Mouse (Mus musculus) hindbrain, embryonic 10.5 days (tissue): Measurements from ENCODE around the gene Fchsd2. TPM values are rescaled to one million over a fixed set of nuclear protein-coding genes. Genes with fewer than 3 reads are reported as not detected.

Source experiments
- polyA plus RNA-seq: library from polyadenylated mRNA; unstranded; fragments of >200 nt; fragmentation: Nextera tagmentation; extraction: Ambion mirVana; gene quantifications from 2 replicates; pipeline ENCODE4 v1.2.1, GENCODE M21; 2016

Gene Fchsd2
- polyA plus RNA-seq, 1 experiment from 2014 or later: 20.9 TPM

Other genes with a start within 250 kb of the Fchsd2 start
- 3.6 and 4.8 TPM in 2 replicates for gene Relt, start 229.4 kb upstream of the Fchsd2 start, polyA plus RNA-seq
- gene Arhgef17, start 160.8 kb upstream of the Fchsd2 start, polyA plus RNA-seq: 6.7 and 8.2 TPM in 2 replicates
- 2.3 and 3.3 TPM in 2 replicates for gene P2ry6, start 118.2 kb upstream of the Fchsd2 start, polyA plus RNA-seq
- 0.86 and 0.89 TPM in 2 replicates for gene P2ry2, start 80.0 kb upstream of the Fchsd2 start, polyA plus RNA-seq
- 13.8 and 20.1 TPM in 2 replicates for gene Atg16l2, start 209.4 kb downstream of the Fchsd2 start, polyA plus RNA-seq
- gene Stard10, start 224.2 kb downstream of the Fchsd2 start, polyA plus RNA-seq: 9.8 and 10.4 TPM in 2 replicates